Mouse (Mus musculus) gastrocnemius, postnatal 4 days (tissue): ENCODE data around the gene Zfp386. TPM values are rescaled to one million over a fixed set of nuclear protein-coding genes. Genes with fewer than 3 reads are reported as not detected.
"Not testable (repeated sequence)": the region's sequence is repeated elsewhere in the genome, so short reads cannot be mapped to it uniquely, and the experiment has no call there.

Experiments
- DNase-seq, 2 experiments: peaks; one replicate each; pipeline ENCODE4 v3.0.0; 2021 to 2022; ENCODE audit warnings: low spot score in 2 of 2, mixed read lengths in 2 of 2
- long read RNA-seq, 2 experiments: library from polyadenylated mRNA; stranded (forward); transcript quantifications; one replicate each; pipeline ENCODE4 v2.0.0; 2021
- total RNA-seq, 2 experiments: library from RNA; stranded (reverse); gene quantifications; 2 replicates each; pipeline ENCODE4 v1.2.3; 2021

Gene Zfp386
- total RNA-seq = 10 to 100 TPM; 35.7 to 39.9 TPM
- long read RNA-seq, experiment 1, transcript Zfp386-201 (3 exons, 1,958 nt) = major isoform, 23 of 37 reads
- long read RNA-seq, experiment 1, partial matches to known transcripts = 3 of 37 reads
- long read RNA-seq, experiment 1, other reads (novel, unspliced or antisense) = 10 of 37 reads
- long read RNA-seq, experiment 2, transcript Zfp386-201 (3 exons, 1,958 nt) = major isoform, 16 of 33 reads
- long read RNA-seq, experiment 2, partial matches to known transcripts = 4 of 33 reads
- long read RNA-seq, experiment 2, other reads (novel, unspliced or antisense) = 12 of 33 reads

- DNase-seq = peak; percentile 94 to 99
Observed at GRCm38 (mm10) chr12:116047440-116048377, at the start of gene Zfp386. TSS of gene Zfp386 (plus strand) at chr12:116047724.

GRCm38 (mm10) chr12:115999784-116000183, 47.7 kb upstream of the Zfp386 start:
- DNase-seq = not testable (repeated sequence)

- DNase-seq = not testable (repeated sequence)
Observed at GRCm38 (mm10) chr12:116002946-116003345, 44.6 kb upstream of the Zfp386 start.

GRCm38 (mm10) chr12:116010812-116011211, 36.7 kb upstream of the Zfp386 start:
- no peak for DNase-seq

- DNase-seq = no peak
Observed at GRCm38 (mm10) chr12:116028095-116028494, 19.4 kb upstream of the Zfp386 start.

GRCm38 (mm10) chr12:116035346-116035745, 12.2 kb upstream of the Zfp386 start:
- no peak for DNase-seq

- no peak for DNase-seq
Observed at GRCm38 (mm10) chr12:116044785-116045184, 2.7 kb upstream of the Zfp386 start.

GRCm38 (mm10) chr12:116048766-116049165, 1.2 kb downstream of the Zfp386 start:
- DNase-seq = no peak

- no peak for DNase-seq
Observed at GRCm38 (mm10) chr12:116049236-116049635, 1.7 kb downstream of the Zfp386 start.

GRCm38 (mm10) chr12:116049701-116050100, 2.2 kb downstream of the Zfp386 start:
- DNase-seq = no peak

- no peak for DNase-seq
Observed at GRCm38 (mm10) chr12:116054342-116054741, 6.8 kb downstream of the Zfp386 start.

GRCm38 (mm10) chr12:116056112-116056511, 8.6 kb downstream of the Zfp386 start:
- no peak for DNase-seq

GRCm38 (mm10) chr12:116061561-116062193, 14.2 kb downstream of the Zfp386 start:
- DNase-seq = no peak

GRCm38 (mm10) chr12:116062194-116062583, 14.7 kb downstream of the Zfp386 start:
- DNase-seq = no peak

- no peak for DNase-seq
Observed at GRCm38 (mm10) chr12:116063020-116063419, 15.5 kb downstream of the Zfp386 start.

GRCm38 (mm10) chr12:116071023-116071422, 23.5 kb downstream of the Zfp386 start:
- DNase-seq = peak in 1 of 2 experiments; percentile 45

GRCm38 (mm10) chr12:116077074-116077854, 29.7 kb downstream of the Zfp386 start, which contains the start of gene Vipr2:
TSS of gene Vipr2 (plus strand) at chr12:116077726.
- peak; percentile 59 to 81 for DNase-seq

GRCm38 (mm10) chr12:116077855-116078366, 30.4 kb downstream of the Zfp386 start:
- peak in 1 of 2 experiments; percentile 22 for DNase-seq

- no peak for DNase-seq
Observed at GRCm38 (mm10) chr12:116083125-116083524, 35.6 kb downstream of the Zfp386 start.

- no peak for DNase-seq
Observed at GRCm38 (mm10) chr12:116084294-116084693, 36.8 kb downstream of the Zfp386 start.
